In genomic region chr17:33953310-33953709, GRCm38 (mm10) we compare ENCODE assay signal across 8 mouse cellular contexts. TPM values are rescaled to one million over a fixed set of nuclear protein-coding genes. Genes with fewer than 3 reads are reported as not detected.
DNase-seq lines count a peak whose midpoint lies in the region; ATAC-seq and TF ChIP-seq lines count a peak whose summit lies in the region.

No protein-coding gene starts in this region.

- H3K27me3 ChIP-seq in hindbrain, embryonic 10.5 days (ENCODE audit: insufficient read depth, poor library complexity, severe bottlenecking): no peaks in the 10 kb centered on the region
- H3K27me3 ChIP-seq in hindbrain, postnatal 0 days (ENCODE audit: insufficient read depth, low read length): no peaks in the 10 kb centered on the region
- H3K27me3 ChIP-seq in ES-Bruce4 (ENCODE audit: control insufficient read depth, insufficient read depth, low read length, poor library complexity, severe bottlenecking): no peaks in the 10 kb centered on the region
- no peaks in the 10 kb centered on the region for H3K27me3 ChIP-seq in limb, embryonic 15.5 days

- H3K27ac ChIP-seq in hindbrain, embryonic 10.5 days: no peak overlapping the region
- H3K27ac ChIP-seq in hindbrain, postnatal 0 days: no peak overlapping the region
- H3K27ac ChIP-seq in ES-Bruce4 (ENCODE audit: insufficient read depth, low read length): peak overlapping the region; percentile 56
- peak overlapping the region; percentile 8; the same call in 1 of the 2 replicates for H3K27ac ChIP-seq in embryonic fibroblast, embryonic 13.5 days (ENCODE audit: insufficient read depth, low read length)
- H3K27ac ChIP-seq in limb, embryonic 15.5 days: no peak overlapping the region

- DNase-seq in hindbrain, embryonic 10.5 days (ENCODE audit: low spot score): no peak
- DNase-seq in hindbrain, postnatal 0 days (ENCODE audit: low spot score): no peak
- DNase-seq in left cerebral cortex, postnatal 25 days (ENCODE audit: low spot score in 2 of 2): no peak
- no peak for DNase-seq in gastrocnemius, postnatal 10 days
- DNase-seq in cerebellum, adult 9-10 months: no peak

- no peak for TF ChIP-seq POLR2A in ES-Bruce4 (IDR thresholded peaks at IDR 0.05; ENCODE audit: insufficient read depth, low read length)
- TF ChIP-seq POLR2A in embryonic fibroblast, embryonic 13.5 days (IDR thresholded peaks at IDR 0.05; ENCODE audit: low read depth, low read length): peak; percentile 13; the same call in 1 of the 2 replicates

- no peak overlapping the region for H3K4me2 ChIP-seq in hindbrain, postnatal 0 days (ENCODE audit: low read depth, low read length)
- H3K4me2 ChIP-seq in limb, embryonic 15.5 days: 0 out of 2 replicates have a peak overlapping the region, but pooled peaks have one; percentile 3

- H3K9ac ChIP-seq in hindbrain, postnatal 0 days (replicated peaks; ENCODE audit: low read length): no peak overlapping the region
- peak overlapping the region; percentile 88 for H3K9ac ChIP-seq in ES-Bruce4 (ENCODE audit: low read depth, poor library complexity, severe bottlenecking)
- no peak overlapping the region for H3K9ac ChIP-seq in limb, embryonic 15.5 days

- no peak for ATAC-seq in hindbrain, postnatal 0 days
- no peak for ATAC-seq in limb, embryonic 15.5 days (ENCODE audit: insufficient number of reproducible peaks, low FRiP score, low TSS enrichment, low read depth)

- H3K4me1 ChIP-seq in hindbrain, embryonic 10.5 days (replicated peaks): peaks cover 61% of the 10 kb centered on the region
- peaks cover 20% of the 10 kb centered on the region for H3K4me1 ChIP-seq in hindbrain, postnatal 0 days (ENCODE audit: insufficient read depth, low read length)
- no peaks in the 10 kb centered on the region for H3K4me1 ChIP-seq in ES-Bruce4 (ENCODE audit: control insufficient read depth, insufficient read depth, low read length)
- H3K4me1 ChIP-seq in embryonic fibroblast, embryonic 13.5 days (ENCODE audit: control insufficient read depth, insufficient read depth, low read length): peaks cover 8% of the 10 kb centered on the region
- H3K4me1 ChIP-seq in limb, embryonic 15.5 days: peaks cover 74% of the 10 kb centered on the region

- no peaks in the 10 kb centered on the region for H3K9me3 ChIP-seq in hindbrain, embryonic 10.5 days
- no peaks in the 10 kb centered on the region for H3K9me3 ChIP-seq in hindbrain, postnatal 0 days (ENCODE audit: low read length)
- H3K9me3 ChIP-seq in ES-Bruce4 (replicated peaks; ENCODE audit: control insufficient read depth, insufficient read depth, low read length, poor library complexity, severe bottlenecking): no peaks in the 10 kb centered on the region
- H3K9me3 ChIP-seq in limb, embryonic 15.5 days: no peaks in the 10 kb centered on the region

- peak overlapping the region; percentile 96 for H3K4me3 ChIP-seq in hindbrain, embryonic 10.5 days
- H3K4me3 ChIP-seq in hindbrain, postnatal 0 days (ENCODE audit: low read length): no peak overlapping the region
- H3K4me3 ChIP-seq in ES-Bruce4 (ENCODE audit: low read depth, low read length): peak overlapping the region; percentile 31
- peak overlapping the region; percentile 91 for H3K4me3 ChIP-seq in embryonic fibroblast, embryonic 13.5 days (ENCODE audit: insufficient read depth, low read length)
- H3K4me3 ChIP-seq in limb, embryonic 15.5 days: 0 out of 2 replicates have a peak overlapping the region, but pooled peaks have one; percentile 0

- intact Hi-C loops in left cerebral cortex, postnatal 25 days (cut with DNase I): no loop called here

- no peak for TF ChIP-seq EP300 in ES-Bruce4 (IDR thresholded peaks at IDR 0.05; ENCODE audit: insufficient read depth, low read depth, low read length)

- no peak for TF ChIP-seq CTCF in hindbrain, postnatal 0 days (IDR thresholded peaks at IDR 0.05; ENCODE audit: low read depth)
- no peak for TF ChIP-seq CTCF in ES-Bruce4 (IDR thresholded peaks at IDR 0.05; ENCODE audit: low read depth, low read length)
- no peak for TF ChIP-seq CTCF in embryonic fibroblast, embryonic 13.5 days (IDR thresholded peaks at IDR 0.05; ENCODE audit: borderline replicate concordance, insufficient read depth, low read length)

- 92% methylated on average over 3 of the region's 3 CpGs for WGBS in hindbrain, embryonic 10.5 days
- 90% methylated on average over 3 of the region's 3 CpGs for whole genome bisulfite sequencing in hindbrain, postnatal 0 days
- WGBS in limb, embryonic 15.5 days: 82% methylated on average over 3 of the region's 3 CpGs

- H3K36me3 ChIP-seq in hindbrain, embryonic 10.5 days: peaks cover 69% of the 10 kb centered on the region
- H3K36me3 ChIP-seq in hindbrain, postnatal 0 days (ENCODE audit: insufficient read depth, low read length): peaks cover 12% of the 10 kb centered on the region
- H3K36me3 ChIP-seq in ES-Bruce4 (ENCODE audit: control insufficient read depth, insufficient read depth, low read length, poor library complexity, severe bottlenecking): peaks cover 38% of the 10 kb centered on the region
- H3K36me3 ChIP-seq in limb, embryonic 15.5 days: peaks cover 52% of the 10 kb centered on the region

RNA-seq across cellular contexts. Expression of gene B3galt4, which starts 2.0 kb away (rescaled TPM):
- polyA plus RNA-seq in hindbrain, embryonic 10.5 days (2016; fragmentation: Nextera tagmentation; extraction: Ambion mirVana): 4.3 and 6.5 TPM in 2 replicates
- 8.9 and 12.3 TPM in 2 replicates for total RNA-seq in hindbrain, postnatal 0 days (2014; rRNA removed)
- 10.7 and 11.6 TPM in 2 replicates for polyA plus RNA-seq in hindbrain, postnatal 0 days (2015; fragmentation: Nextera tagmentation; extraction: Ambion mirVana)
- 3.6 and 4.2 TPM in 2 replicates for polyA plus RNA-seq in ES-Bruce4 (2011; ENCODE audit: insufficient read depth, insufficient read length, low read depth, missing spikeins)
- 2.3 and 3.6 TPM in 2 replicates for polyA plus RNA-seq in embryonic fibroblast, embryonic 13.5 days (2011; ENCODE audit: insufficient read length, low read depth, missing spikeins)
- 5.9 and 8.3 TPM in 2 replicates for polyA plus RNA-seq in limb, embryonic 15.5 days (2015; fragmentation: Nextera tagmentation; extraction: Ambion mirVana)
- total RNA-seq in left cerebral cortex, postnatal 25 days (2021): 1 to 10 TPM; 5.8 to 6.4 TPM
- total RNA-seq in gastrocnemius, postnatal 10 days (2021): 1 to 10 TPM; 2.3 to 2.6 TPM

RNA-seq across cellular contexts. Expression of gene Vps52, which starts 2.3 kb away (rescaled TPM):
- 55.0 and 63.9 TPM in 2 replicates for polyA plus RNA-seq in hindbrain, embryonic 10.5 days (2016; fragmentation: Nextera tagmentation; extraction: Ambion mirVana)
- 55.6 and 57.4 TPM in 2 replicates for total RNA-seq in hindbrain, postnatal 0 days (2014; rRNA removed)
- polyA plus RNA-seq in hindbrain, postnatal 0 days (2015; fragmentation: Nextera tagmentation; extraction: Ambion mirVana): 62.1 and 63.2 TPM in 2 replicates
- 18.3 and 19.0 TPM in 2 replicates for polyA plus RNA-seq in ES-Bruce4 (2011; ENCODE audit: insufficient read depth, insufficient read length, low read depth, missing spikeins)
- 34.0 and 35.7 TPM in 2 replicates for polyA plus RNA-seq in embryonic fibroblast, embryonic 13.5 days (2011; ENCODE audit: insufficient read length, low read depth, missing spikeins)
- 46.5 and 50.4 TPM in 2 replicates for polyA plus RNA-seq in limb, embryonic 15.5 days (2015; fragmentation: Nextera tagmentation; extraction: Ambion mirVana)
- 10 to 100 TPM; 78.4 to 81.9 TPM for total RNA-seq in left cerebral cortex, postnatal 25 days (2021)
- 10 to 100 TPM; 30.3 to 33.2 TPM for total RNA-seq in gastrocnemius, postnatal 10 days (2021)

RNA-seq across cellular contexts. Expression of gene Rps18, which starts 2.5 kb away (rescaled TPM):
- polyA plus RNA-seq in hindbrain, embryonic 10.5 days (2016; fragmentation: Nextera tagmentation; extraction: Ambion mirVana): 1,286 and 1,579 TPM in 2 replicates
- total RNA-seq in hindbrain, postnatal 0 days (2014; rRNA removed): 1,180 and 1,309 TPM in 2 replicates
- polyA plus RNA-seq in hindbrain, postnatal 0 days (2015; fragmentation: Nextera tagmentation; extraction: Ambion mirVana): 904 and 918 TPM in 2 replicates
- 2,174 TPM in 2 replicates for polyA plus RNA-seq in ES-Bruce4 (2011; ENCODE audit: insufficient read depth, insufficient read length, low read depth, missing spikeins)
- polyA plus RNA-seq in embryonic fibroblast, embryonic 13.5 days (2011; ENCODE audit: insufficient read length, low read depth, missing spikeins): 1,572 and 1,668 TPM in 2 replicates
- polyA plus RNA-seq in limb, embryonic 15.5 days (2015; fragmentation: Nextera tagmentation; extraction: Ambion mirVana): 1,572 and 1,837 TPM in 2 replicates
- total RNA-seq in left cerebral cortex, postnatal 25 days (2021): 100 to 1,000 TPM; 296 to 299 TPM
- 100 to 1,000 TPM; 649 to 675 TPM for total RNA-seq in gastrocnemius, postnatal 10 days (2021)

RNA-seq across cellular contexts. Expression of gene Wdr46, which starts 12.8 kb away (rescaled TPM):
- polyA plus RNA-seq in hindbrain, embryonic 10.5 days (2016; fragmentation: Nextera tagmentation; extraction: Ambion mirVana): 47.0 and 51.8 TPM in 2 replicates
- 16.6 and 16.8 TPM in 2 replicates for total RNA-seq in hindbrain, postnatal 0 days (2014; rRNA removed)
- 16.7 and 17.9 TPM in 2 replicates for polyA plus RNA-seq in hindbrain, postnatal 0 days (2015; fragmentation: Nextera tagmentation; extraction: Ambion mirVana)
- polyA plus RNA-seq in ES-Bruce4 (2011; ENCODE audit: insufficient read depth, insufficient read length, low read depth, missing spikeins): 25.3 and 30.2 TPM in 2 replicates
- polyA plus RNA-seq in embryonic fibroblast, embryonic 13.5 days (2011; ENCODE audit: insufficient read length, low read depth, missing spikeins): 20.3 and 20.5 TPM in 2 replicates
- 31.4 and 36.0 TPM in 2 replicates for polyA plus RNA-seq in limb, embryonic 15.5 days (2015; fragmentation: Nextera tagmentation; extraction: Ambion mirVana)
- total RNA-seq in left cerebral cortex, postnatal 25 days (2021): 10 to 100 TPM; 11.2 to 12.0 TPM
- 10 to 100 TPM; 15.7 TPM for total RNA-seq in gastrocnemius, postnatal 10 days (2021)

RNA-seq across cellular contexts. Expression of gene Pfdn6, which starts 13.2 kb away (rescaled TPM):
- 228 TPM in 2 replicates for polyA plus RNA-seq in hindbrain, embryonic 10.5 days (2016; fragmentation: Nextera tagmentation; extraction: Ambion mirVana)
- total RNA-seq in hindbrain, postnatal 0 days (2014; rRNA removed): 25.2 and 43.1 TPM in 2 replicates
- 168 and 195 TPM in 2 replicates for polyA plus RNA-seq in hindbrain, postnatal 0 days (2015; fragmentation: Nextera tagmentation; extraction: Ambion mirVana)
- polyA plus RNA-seq in ES-Bruce4 (2011; ENCODE audit: insufficient read depth, insufficient read length, low read depth, missing spikeins): 146 and 152 TPM in 2 replicates
- polyA plus RNA-seq in embryonic fibroblast, embryonic 13.5 days (2011; ENCODE audit: insufficient read length, low read depth, missing spikeins): 80.7 and 87.8 TPM in 2 replicates
- polyA plus RNA-seq in limb, embryonic 15.5 days (2015; fragmentation: Nextera tagmentation; extraction: Ambion mirVana): 132 and 139 TPM in 2 replicates
- total RNA-seq in left cerebral cortex, postnatal 25 days (2021): 100 to 1,000 TPM in 1 of 2 experiments, 10 to 100 TPM in 1; 89.7 to 104 TPM
- total RNA-seq in gastrocnemius, postnatal 10 days (2021): 10 to 100 TPM; 65.3 to 67.0 TPM

Comparison
In these comparisons a context has a peak if more than half of its experiments do, and no peak if none do; other contexts are left out.
1. H3K27ac ChIP-seq: peak in ES-Bruce4 (single experiment) and embryonic fibroblast, embryonic 13.5 days (single experiment); none in hindbrain, embryonic 10.5 days (single experiment), hindbrain, postnatal 0 days (single experiment) and limb, embryonic 15.5 days (single experiment).